Mouse (Mus musculus) lung, postnatal 0 days (tissue): ENCODE data around the gene Wwc2.

Experiments
- CTCF ChIP-seq: IDR thresholded peaks from 2 replicates; pipeline ENCODE4 v1.5.1; 2016; ENCODE audit warnings: antibody characterized with exemption, mild to moderate bottlenecking
- EP300 ChIP-seq: IDR thresholded peaks from 2 replicates; pipeline ENCODE4 v1.6.1; 2016; ENCODE audit warnings: antibody characterized with exemption, mild to moderate bottlenecking, control low read depth

DNA sequence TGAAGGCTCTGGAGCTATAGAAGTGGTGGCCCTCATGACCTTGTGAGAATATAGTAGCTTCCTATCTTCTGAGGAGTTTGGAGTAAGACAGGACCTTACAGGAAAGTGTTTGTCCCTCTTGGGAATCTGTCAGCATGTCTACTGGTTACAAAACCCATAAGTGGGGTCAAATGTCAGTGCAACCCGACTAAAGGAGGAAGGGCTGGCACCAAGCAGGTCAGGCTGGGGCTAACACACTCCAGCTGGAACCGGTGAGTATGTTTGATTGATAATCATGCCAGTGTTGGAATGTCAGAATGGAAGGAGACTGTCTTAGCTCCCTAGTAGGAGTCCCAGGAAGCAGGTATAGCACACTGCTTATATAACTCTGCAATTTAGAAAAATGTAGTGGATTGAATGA, 41.3 kb upstream of the Wwc2 start:
- TF ChIP-seq CTCF = no peak
- no peak for TF ChIP-seq EP300
